Mouse (Mus musculus) thymus, postnatal 36 days (tissue): ENCODE results near the gene Aoc1.

Experiments
- DNase-seq, 2 experiments: peaks; one replicate each; pipeline ENCODE4 v3.0.0; 2022; ENCODE audit warnings: mixed read lengths in 2 of 2

Aoc1 gene

DNA sequence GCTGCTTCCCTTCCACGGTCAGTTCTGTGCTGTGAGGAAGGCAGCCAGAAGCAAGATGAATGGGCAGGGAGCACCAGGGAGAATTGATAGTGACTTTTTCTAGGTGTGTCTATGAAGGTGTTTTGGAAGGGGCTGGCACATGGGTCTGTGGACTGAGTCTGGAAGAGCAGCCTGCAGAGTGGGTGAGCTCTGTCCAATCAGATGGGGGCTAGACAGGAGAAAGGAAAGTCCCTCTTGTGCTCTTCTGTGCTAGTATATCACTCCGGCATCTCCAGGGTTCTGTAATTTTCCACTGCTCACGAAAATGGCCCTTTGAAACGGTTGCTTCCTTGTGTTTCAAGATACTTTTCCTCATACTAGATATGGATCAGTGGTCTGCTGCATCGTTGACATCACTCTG, at the start of gene Aoc1:
Gene Aoc1 (plus strand): TSS at position 301 of the 400 bp plus-strand sequence.
- DNase-seq = no peak

DNA sequence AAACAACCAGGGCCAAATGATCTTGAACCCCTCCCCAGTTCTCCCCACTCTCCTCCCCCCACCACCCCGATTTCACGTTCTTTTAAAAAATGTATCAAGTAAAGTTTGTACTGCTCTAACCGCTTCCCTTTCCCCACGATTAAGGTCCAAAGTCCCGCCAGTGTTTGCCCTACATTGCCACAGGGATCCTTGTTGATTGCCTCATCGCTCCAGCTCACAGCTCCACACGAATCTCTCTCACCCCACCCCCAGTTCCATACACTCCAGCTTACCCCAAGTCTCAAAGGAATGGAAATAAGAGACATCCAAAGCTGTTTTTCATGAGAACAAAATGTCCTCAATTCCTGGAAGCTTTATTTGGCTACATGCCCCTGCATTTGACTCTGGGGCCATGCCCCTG, 47.7 kb upstream of the Aoc1 start:
- no peak for DNase-seq

DNA sequence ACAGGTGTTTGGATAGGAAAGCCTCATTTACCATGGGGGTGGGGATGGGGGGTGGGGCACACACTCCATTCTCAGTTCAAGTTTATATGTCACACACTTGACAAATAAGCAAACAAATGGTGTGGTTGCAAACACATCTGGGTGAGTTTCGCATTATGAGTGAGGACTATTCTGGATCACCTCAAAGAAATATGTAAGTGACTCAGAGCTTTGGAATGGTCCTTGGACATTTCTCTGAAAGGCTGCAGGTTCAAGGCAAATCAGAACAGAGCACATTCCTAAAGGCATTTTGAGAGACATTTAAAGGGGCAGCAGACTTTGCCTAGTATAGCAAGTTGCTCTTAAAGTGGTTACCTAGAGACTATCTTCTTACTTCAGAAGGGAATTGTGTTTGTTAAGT, 43.7 kb upstream of the Aoc1 start:
- no peak for DNase-seq

DNA sequence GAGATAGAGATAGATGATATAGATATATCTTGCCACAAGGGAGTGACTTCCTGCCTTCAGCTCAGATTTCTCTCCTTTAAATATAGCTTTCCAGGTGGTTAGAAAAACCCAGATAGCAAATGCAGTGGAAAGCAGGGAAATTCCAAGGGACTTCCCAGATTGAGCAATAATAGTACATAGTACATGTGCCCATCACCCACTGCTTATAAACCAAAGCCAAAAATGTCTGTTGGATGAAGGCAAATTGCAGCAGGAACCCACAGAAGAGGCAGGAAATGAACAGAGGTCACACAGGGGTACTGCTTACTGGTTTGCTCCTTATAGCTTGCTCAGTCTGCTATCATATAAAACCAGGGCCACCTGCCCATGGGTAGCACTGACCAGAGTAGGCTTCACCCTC, 43.0 kb upstream of the Aoc1 start:
- no peak for DNase-seq

DNA sequence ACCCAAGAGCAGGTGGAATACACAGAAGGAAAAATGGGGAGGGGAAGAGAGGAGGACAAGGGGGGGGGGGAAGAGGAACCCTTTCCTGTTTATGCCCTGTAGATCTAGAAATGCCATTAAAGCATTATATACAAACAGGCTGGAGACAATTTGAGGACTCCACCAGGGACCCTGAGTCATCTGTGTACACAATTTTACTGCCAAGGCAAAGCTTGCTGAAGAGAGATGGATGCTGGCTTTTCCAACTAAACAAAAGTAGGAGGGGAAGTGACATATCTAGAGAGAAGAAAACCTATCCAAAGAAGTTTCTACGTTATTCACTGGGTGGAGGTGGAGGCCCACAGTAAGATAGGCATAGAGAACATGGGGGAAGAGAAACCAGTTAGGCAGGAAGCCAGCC, 42.5 kb upstream of the Aoc1 start:
- DNase-seq = no peak

DNA sequence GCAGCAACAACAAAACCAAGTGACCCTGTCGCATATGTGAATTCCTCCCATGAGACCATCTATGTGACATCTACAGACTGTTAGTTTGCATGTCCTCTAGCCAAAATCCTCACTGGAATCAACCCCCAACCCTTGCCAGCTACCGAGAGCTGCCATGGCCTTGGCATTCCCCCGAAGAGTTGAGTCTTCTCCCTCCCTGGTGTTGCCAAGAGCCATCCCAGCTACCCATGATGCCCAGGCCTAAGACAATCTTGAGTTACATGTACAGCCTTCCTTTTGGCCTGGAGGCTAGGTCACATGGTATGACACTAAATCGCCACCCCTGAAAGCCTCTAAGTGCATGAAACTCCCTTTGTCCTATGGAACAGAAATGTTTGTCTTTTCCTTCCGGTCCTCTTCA, 41.6 kb upstream of the Aoc1 start:
- DNase-seq = no peak

DNA sequence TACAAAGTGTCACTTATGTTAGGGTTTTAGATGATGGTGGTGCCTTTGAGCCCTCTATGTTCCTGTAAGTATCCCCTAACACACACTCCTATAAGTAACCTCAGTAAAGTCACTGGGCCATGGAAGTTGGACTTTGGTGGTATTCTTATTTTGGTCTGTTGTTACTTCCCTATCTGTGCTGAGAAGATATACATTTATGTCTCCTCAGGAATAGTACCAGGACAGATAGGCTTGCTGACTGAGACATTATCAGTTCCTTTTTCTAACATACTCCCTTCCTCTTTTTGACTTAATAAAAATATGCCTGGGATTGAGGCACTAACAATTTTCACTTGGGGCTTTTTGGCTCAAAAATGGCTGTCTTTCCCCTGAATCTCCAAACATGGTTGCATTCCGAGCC, 40.3 kb upstream of the Aoc1 start:
- no peak for DNase-seq

DNA sequence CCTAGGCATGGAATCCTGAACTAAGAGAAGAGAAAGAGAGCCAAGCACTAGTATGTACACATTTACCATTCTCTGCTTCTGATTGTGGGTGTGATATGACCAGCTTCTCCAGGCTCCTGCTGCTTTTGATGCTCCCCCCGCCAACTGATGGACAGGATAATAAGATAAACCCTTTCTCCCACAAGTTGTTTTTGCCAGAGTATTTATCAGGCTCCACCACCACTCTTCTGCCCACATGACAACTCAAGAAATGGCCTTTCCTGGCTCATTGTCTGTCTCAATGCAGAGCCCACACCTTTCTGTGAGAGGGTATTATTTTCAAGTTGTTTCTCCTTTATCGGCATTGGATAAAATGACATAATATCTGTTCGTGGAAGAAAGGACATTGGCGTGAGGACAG, 39.2 kb upstream of the Aoc1 start:
- no peak for DNase-seq

DNA sequence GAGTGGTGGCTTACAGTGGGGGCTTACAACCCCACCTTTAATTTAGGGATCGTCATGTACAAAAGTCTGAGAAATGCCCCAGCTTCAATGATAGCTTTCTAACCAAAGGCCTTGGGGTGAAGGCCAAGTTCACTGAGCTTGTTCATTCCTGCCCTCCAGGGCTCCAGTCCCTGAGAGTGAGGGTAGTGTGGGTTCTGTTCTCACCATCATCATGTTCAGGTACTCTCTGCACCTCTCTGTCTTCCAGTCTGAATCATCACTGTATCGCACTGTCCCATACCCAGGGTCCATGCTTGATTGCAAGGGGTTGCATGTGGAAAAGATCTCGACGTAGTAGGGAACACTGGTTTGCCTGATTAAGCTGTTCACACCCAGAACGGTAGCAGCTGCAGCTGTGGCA, 37.5 kb upstream of the Aoc1 start:
- no peak for DNase-seq

DNA sequence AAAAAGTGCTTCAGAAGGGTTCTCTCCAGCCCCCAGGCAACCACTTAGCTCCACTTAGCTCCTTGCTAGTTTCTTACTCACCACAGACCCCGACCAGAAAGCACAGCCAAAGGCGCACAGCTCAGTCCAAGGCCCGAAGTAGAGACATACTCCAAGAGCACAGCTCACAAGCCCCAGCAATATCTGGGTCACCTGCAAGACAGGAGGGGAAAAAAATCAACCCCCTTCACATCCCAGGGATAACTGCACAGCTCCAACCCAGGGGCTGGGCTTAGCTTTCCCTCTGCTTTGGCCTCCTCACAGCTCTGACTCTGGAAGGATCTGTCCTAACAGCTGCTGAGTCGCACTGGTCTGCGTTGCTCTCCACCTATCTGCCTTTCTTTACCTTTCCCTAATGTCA, 36.5 kb upstream of the Aoc1 start:
- DNase-seq = no peak

DNA sequence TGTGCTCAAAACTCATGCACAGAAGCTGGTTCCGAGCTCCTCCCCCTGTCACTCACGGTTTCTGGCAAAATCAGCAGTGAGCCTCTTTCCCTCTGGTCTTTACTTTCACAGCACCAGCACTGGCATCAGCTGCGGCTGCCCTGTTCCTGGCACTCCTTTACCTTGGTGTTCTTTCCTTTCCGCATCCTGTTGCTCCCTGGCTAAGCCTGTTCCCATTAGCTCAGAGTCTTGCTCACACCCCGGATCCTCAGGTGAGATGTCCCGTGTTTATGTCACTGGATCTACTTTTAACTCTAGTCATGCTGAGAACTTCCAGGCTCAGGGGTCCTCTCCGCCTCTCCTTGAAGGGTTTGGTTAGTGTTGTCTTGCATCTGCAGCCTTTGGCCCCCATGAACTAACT, 35.2 kb upstream of the Aoc1 start:
- DNase-seq = no peak

DNA sequence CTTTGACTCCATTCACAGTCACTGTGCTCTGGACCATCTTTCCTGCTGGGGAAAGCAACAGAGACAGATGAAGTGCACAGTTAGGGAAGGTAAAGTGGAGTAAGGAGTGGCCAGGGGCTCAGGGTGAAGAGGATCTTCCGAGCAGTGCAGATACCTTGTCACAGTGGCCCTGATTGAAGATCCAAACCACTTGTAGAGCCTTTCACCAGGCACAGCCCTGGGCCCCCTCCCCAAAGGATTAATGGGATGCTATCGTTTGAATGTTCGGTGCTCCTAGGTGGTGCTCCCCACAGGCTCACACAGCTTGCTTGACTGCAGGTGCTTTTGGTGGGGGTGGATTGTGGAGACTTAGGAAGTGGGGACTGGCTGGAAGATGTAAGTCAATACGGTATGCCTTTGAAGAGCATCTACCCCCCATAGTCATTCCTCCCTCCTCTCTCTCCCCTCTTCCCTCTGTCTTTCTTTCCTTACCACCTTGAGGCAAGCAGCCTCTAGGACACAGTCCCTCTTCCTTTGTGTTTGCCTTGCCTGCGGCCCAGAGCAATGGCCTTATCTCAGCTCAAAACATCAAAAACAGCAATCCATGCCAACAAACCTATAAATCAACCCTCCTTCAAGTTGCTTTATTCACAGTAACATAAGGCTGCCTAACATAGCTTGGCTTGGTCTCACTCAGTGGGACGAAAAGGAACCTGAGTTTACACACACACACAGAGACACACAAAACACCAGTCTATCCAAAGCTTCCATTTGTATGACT, 34.2 kb upstream of the Aoc1 start:
- no peak for DNase-seq

DNA sequence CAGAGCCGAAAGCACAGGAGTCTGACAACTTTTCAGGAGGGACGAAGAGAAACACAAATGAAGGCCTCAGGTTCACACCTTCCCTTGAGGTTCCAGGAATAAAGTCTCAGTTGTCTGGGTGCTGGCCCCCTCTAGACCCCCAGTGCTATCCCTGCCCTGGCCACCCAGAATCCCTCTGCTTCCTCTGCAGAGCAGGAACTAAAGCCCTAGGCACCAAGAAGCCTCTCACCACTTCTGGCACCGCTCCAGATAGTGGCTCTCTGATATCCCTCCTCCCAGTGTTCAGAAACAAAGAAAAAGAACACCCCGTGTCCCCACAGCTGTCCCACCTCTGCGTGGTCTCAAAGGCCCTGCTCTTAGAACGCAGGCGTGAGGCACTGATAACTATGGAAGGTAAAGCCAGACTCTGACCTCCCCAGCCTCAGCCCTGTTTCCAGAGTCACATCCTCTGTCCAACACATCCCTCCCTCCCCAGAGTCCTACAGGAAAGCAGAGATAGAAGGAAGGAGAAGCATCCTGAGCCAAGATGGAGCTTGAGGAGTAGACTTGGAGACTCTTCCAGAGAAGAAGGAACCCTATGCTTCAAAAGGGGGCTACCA, 32.2 kb upstream of the Aoc1 start, which contains the start of gene Tmem176a:
Gene Tmem176a (plus strand): TSS at position 549 of the 599 bp plus-strand sequence.
- DNase-seq = peak in 1 of 2 experiments; percentile 4

DNA sequence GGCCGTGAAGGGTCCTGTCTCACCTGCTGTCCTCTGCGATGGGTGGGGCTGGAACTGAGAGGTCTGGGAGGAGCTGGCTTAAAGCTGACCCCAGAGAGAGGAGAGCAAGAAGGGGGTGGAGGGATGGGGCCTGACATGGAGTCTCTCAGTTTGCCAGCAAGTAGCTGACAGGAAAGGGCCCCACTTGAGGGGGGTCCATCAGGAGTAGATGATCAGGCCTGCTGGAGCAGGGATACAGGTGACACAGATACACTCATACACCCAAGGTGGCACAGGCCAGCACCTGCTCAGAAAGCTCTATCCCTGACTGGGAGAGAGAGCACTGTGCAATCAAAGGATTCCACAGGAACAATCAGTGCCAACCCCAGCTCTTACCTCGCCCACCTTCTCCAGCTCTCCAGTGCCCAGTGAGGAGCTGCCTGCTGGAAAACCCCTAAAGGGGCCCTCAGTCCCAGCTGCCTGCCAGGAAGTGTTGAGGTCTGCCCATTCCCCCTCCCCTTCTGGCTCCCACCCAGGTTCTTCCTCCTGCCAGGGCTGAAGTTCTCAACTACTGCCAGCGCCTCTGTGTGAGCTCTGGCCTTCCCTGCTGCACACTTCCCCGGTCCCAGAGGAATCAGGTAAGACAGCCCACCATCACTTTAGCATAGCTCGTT, 31.6 kb upstream of the Aoc1 start, which contains the start of gene Tmem176b:
Gene Tmem176b (minus strand): TSS at position 524 of the 653 bp plus-strand sequence.
- DNase-seq = peak; percentile 57 to 70

DNA sequence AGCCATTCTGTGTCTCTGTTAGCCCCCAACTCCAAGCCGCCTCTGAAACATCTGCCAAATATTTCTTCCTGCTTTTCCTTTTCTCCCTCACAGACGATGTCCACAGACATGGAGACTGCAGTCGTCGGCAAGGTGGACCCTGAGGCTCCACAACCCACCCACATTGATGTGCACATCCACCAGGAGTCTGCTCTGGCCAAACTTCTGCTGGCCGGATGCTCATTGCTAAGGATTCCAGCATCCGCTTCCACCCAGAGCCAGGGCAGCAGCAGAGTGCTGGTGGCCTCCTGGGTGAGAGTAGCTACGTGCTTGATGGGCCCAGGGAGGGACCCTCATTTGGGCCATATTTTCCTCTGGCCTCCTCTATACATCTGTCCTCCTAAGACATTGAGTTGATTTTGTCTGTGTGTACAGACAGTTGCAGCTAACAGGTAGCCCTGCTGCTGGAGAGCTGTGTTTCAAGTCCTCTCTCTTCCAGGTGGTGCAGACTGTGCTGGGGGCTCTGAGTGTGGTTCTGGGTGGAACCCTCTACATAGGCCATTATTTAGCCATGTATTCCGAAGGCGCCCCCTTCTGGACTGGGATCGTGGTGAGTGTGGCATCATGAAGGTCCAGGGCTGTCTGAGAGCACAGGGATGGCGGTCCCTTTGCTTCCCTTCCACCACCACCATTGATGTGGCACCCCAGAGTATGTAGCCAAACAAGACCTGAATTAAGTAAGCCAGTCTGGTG, 30.4 kb upstream of the Aoc1 start:
- DNase-seq = peak; percentile 37 to 50

DNA sequence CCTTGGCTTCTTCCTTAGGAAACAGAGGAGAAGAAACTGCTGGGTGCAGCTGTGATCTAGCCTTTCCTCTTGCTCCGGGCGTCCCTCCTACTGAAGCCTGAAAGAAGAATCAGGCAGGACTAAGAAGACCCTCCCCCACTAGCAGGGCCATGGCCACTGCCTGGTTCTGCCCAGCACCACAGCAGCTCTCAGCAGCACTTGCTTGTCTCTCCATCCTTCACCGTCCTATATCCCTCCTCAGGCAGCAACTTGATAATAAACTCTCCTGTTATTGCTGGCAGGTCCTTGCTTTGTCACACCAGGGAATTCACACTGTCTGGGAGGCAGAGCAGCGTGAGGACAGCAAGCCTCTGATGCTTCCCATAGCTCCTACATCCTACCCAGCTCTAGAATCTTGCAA, 27.6 kb upstream of the Aoc1 start:
- no peak for DNase-seq

DNA sequence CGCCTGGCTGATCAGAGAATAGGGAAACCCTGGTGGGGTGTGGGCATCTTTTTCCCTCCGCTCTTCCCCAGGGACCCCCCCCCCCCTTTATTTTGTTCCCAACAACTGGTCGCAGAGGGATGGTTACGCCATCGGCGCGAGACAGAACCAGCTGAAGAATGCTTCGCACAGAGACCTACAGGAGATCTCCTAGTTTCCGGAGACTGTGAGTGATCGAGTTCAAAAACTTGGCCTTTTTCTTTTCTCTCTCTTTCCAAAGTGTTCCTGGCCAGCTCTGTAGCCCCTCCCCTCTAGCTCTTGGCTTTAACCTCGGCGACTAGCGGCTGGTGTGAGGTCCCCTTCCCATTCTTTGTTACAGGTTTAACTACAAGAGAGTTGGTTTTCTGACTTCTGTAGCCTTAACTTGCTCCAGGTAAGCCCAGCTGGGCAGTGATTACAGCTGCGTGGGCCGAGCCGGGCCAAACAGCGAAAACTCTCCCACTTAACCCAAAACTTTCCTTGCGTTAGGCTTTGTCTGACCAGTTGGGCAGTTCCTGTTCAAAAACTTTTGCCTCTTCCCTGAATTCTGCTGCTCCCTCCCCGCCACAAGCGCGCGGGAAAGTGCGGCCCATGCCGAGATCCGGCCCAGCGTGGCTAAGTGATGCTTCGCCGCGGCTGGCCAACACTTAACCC, 20.7 kb upstream of the Aoc1 start:
- no peak for DNase-seq

DNA sequence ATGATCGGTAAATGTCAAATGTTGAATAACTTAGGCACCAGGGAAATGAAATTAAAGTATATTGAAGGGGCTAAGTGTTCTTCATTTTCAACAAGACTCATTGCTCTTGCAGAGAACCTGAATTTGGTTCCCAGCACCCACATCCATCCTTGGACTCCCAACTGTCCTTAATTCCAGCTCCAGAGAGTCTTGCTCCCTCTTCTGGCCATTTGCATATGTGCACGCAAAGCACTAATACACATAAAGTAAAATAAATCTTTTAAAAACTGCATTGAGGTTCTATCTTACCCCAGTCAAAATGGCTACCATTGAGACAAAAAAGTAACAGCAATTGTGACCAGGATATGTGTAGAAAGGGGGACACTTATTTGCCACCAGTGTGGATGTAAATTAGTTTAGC, 18.5 kb upstream of the Aoc1 start:
- no peak for DNase-seq

DNA sequence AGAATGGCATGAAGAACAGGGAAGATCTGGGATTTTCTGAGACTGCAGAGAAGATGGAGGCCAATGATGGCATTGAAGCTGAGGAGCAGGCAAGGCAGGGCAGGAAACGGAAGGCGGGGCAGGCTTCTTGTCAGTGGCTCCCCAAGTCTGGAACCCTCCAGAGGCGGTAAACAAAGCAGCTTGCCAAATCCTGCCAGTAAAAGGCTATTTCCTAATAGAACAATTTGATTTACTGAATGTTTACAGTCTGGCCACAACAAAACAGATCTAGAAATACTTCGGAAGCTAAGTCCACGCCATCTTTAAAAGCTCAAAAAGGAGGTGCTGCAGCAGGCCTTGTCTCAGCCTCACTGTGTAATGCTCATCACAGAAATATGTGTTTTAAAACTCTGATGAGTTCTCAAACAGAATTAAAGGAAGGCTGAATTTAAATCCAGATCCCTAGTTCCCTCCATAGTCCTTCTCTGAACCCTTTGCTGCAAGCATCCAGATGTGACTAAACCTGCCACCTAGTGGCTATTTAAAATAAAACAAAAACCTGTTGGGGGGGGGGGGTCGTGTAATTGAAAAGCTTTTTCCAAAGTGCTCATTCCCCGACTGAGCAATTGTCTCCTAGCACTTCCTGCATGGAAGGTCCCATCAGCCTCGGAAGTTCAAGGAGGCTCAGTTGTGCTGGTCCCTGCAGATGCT, 14.9 kb upstream of the Aoc1 start:
- DNase-seq = no peak

DNA sequence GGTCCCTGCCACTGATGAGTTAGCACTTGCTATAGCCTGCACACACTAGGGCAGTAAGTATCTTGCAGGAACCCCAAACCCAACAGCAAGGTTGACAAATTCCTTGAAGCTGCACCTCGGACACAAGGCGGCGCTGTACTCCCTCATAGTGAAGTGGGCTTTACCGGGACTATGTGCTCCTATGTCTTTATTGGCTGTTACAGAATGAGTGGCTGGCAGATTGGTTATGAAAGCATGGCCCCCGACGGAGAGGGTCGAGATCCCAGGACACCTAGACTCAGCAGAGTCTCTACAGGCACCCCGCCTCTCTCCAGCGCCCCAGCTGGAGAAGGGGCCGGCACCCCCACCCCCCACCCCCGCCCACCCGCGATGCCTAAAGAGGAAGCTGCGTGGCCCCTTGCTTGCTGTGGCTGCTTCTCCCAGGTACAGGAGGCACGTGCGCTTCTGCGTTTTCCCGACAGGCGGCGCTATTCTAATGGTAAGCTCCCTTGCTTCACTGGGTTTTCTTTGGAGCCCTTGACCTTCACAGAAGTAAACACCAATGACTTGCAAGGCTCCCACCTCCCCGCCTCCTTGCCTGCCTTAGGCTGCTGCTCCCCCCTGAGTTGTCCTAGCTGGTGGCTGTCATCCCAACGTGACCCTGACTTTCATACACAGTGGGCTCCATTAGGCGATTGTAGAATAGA, 12.4 kb upstream of the Aoc1 start:
- peak; percentile 64 for DNase-seq

DNA sequence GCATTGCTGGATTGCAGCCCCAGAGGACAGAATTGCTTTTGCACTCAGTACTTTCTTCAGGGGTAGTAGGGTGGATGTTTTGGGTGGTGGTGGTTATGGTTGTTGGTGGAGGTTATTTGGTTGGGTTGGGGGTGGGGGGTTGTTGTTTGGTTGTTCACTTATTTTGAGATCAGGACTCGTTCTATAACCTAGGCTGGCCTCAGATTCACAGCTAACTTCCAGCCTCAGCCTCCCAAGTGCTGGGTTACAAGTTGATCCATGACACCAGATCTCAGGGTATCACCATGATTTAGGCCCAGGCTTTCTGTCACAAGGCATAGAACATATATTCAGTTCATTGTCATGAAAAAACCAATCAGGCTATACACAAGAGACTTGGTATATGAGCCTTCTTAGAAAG, 11.8 kb upstream of the Aoc1 start:
- no peak for DNase-seq
